ENCODE assay signal across 9 mouse cellular contexts in genomic region chr11:80503726-80504452, GRCm38 (mm10). TPM values are rescaled to one million over a fixed set of nuclear protein-coding genes. Genes with fewer than 3 reads are reported as not detected.
A peak's percentile ranks its signal among the peaks of the same experiment; 100 is the strongest.
DNase-seq lines count a peak whose midpoint lies in the region; ATAC-seq and TF ChIP-seq lines count a peak whose summit lies in the region.
"Had no signal": no experiment of that assay in that cellular context is flagged by ENCODE, and none has a peak within 500 bp of the region (broad histone marks: within the 10 kb centered on the region; RNA-seq: fewer than 3 reads in every experiment).

No protein-coding gene starts in this region.

- 10% methylated on average over 13 of the region's 13 CpGs for WGBS in forebrain, embryonic 16.5 days
- WGBS in liver, embryonic 11.5 days: 51% methylated on average over 13 of the region's 13 CpGs

- no peak for TF ChIP-seq CTCF in CH12.LX (conservative IDR thresholded peaks at IDR 0.05 in 1 of 2, IDR thresholded peaks at IDR 0.05 in 1 of 2; ENCODE audit: low read depth in 2 of 2, low read length in 2 of 2)

- H3K9me3 ChIP-seq in CH12.LX (replicated peaks; ENCODE audit: low read length): peaks cover 5% of the 10 kb centered on the region
- H3K9me3 ChIP-seq in forebrain, embryonic 16.5 days (ENCODE audit: control insufficient read depth, low read length): no peaks in the 10 kb centered on the region
- H3K9me3 ChIP-seq in liver, embryonic 11.5 days (ENCODE audit: control insufficient read depth, low read length): no peaks in the 10 kb centered on the region

- no peaks in the 10 kb centered on the region for H3K27me3 ChIP-seq in CH12.LX (replicated peaks)
- no peaks in the 10 kb centered on the region for H3K27me3 ChIP-seq in forebrain, embryonic 16.5 days (replicated peaks; ENCODE audit: control insufficient read depth, insufficient read depth, low read length)
- no peaks in the 10 kb centered on the region for H3K27me3 ChIP-seq in liver, embryonic 11.5 days (replicated peaks; ENCODE audit: control insufficient read depth, insufficient read depth, low read length)

- H3K4me1 ChIP-seq in CH12.LX (ENCODE audit: control insufficient read depth in 1 of 2, insufficient read depth in 2 of 2): peaks cover 55 to 85% of the 10 kb centered on the region in 2 experiments
- H3K4me1 ChIP-seq in forebrain, embryonic 16.5 days (replicated peaks; ENCODE audit: control insufficient read depth, insufficient read depth, low read length): peaks cover 47% of the 10 kb centered on the region
- H3K4me1 ChIP-seq in liver, embryonic 11.5 days (replicated peaks; ENCODE audit: control insufficient read depth, insufficient read depth, low read length): peaks cover 14% of the 10 kb centered on the region

- DNase-seq in CH12.LX (ENCODE audit: extremely low read depth): peak; percentile 61
- DNase-seq in brain, embryonic 18.5 days (ENCODE audit: low read depth, low spot score): peak; percentile 99
- peak; percentile 78 to 84 for DNase-seq in layer of hippocampus, postnatal 10 days (ENCODE audit: low spot score in 2 of 2)
- DNase-seq in natural killer cell, adult 2 months (ENCODE audit: low spot score in 2 of 2): peak; percentile 26 to 39
- DNase-seq in yolk sac, embryonic 10.5 days (ENCODE audit: low spot score): peak; percentile 19
- DNase-seq in liver, embryonic 11.5 days (ENCODE audit: low spot score): no peak
- no peak for DNase-seq in adrenal gland, adult 18-20 months (ENCODE audit: low spot score in 2 of 2)

- in situ Hi-C loops in CH12.LX (cut with MboI; ENCODE audit: low pct_ligation_motif_present, low pct_unique_long_range_greater_than_20kb, low sequenced_read_pairs): no loop called here

- peak; percentile 97 for ATAC-seq in forebrain, embryonic 16.5 days
- no peak for ATAC-seq in liver, embryonic 11.5 days (replicated peaks; ENCODE audit: low FRiP score)

- TF ChIP-seq RAD21 in CH12.LX (IDR thresholded peaks at IDR 0.05; ENCODE audit: low read depth, low read length): no peak

- 0 out of 2 replicates have a peak overlapping the region, but pooled peaks have one; percentile 14 for H3K4me2 ChIP-seq in CH12.LX (ENCODE audit: insufficient read depth, low read depth, poor library complexity, severe bottlenecking)
- peak overlapping the region; percentile 50 for H3K4me2 ChIP-seq in forebrain, embryonic 16.5 days (ENCODE audit: low read length)
- no peak overlapping the region for H3K4me2 ChIP-seq in liver, embryonic 11.5 days

- H3K4me3 ChIP-seq in CH12.LX (replicated peaks in 1 of 3; ENCODE audit: low read depth in 2 of 3, low read length in 2 of 3, poor library complexity in 1 of 3): peak overlapping the region in 1 of 3 experiments; percentile 3
- 0 out of 2 replicates have a peak overlapping the region, but pooled peaks have one; percentile 12 for H3K4me3 ChIP-seq in forebrain, embryonic 16.5 days (replicated peaks; ENCODE audit: low read length)
- H3K4me3 ChIP-seq in liver, embryonic 11.5 days (ENCODE audit: low read depth, low read length): no peak overlapping the region
- H3K4me3 ChIP-seq: megakaryocyte, embryonic 14.5 days had no signal

- TF ChIP-seq EP300 in CH12.LX (IDR thresholded peaks at IDR 0.05; ENCODE audit: low read length): no peak

- H3K27ac ChIP-seq in CH12.LX (ENCODE audit: insufficient read depth, low read depth): peak overlapping the region; percentile 85
- peak overlapping the region; percentile 100 for H3K27ac ChIP-seq in forebrain, embryonic 16.5 days (ENCODE audit: low read length)
- no peak overlapping the region for H3K27ac ChIP-seq in liver, embryonic 11.5 days (ENCODE audit: low read depth, low read length)

- TF ChIP-seq POLR2A in CH12.LX (IDR thresholded peaks at IDR 0.05; ENCODE audit: low read depth, low read length): no peak

- H3K9ac ChIP-seq in CH12.LX (ENCODE audit: insufficient read depth, low read depth): peak overlapping the region; percentile 3; the same call in 1 of the 2 replicates
- peak overlapping the region; percentile 65 for H3K9ac ChIP-seq in forebrain, embryonic 16.5 days (replicated peaks; ENCODE audit: low read depth, low read length)
- no peak overlapping the region for H3K9ac ChIP-seq in liver, embryonic 11.5 days (ENCODE audit: low read depth, low read length)

- no peaks in the 10 kb centered on the region for H3K79me2 ChIP-seq in CH12.LX (replicated peaks; ENCODE audit: control insufficient read depth, extremely low read depth, insufficient read depth, poor library complexity, severe bottlenecking)

- H3K36me3 ChIP-seq in CH12.LX (replicated peaks in 1 of 2; ENCODE audit: control insufficient read depth in 1 of 2, insufficient read depth in 1 of 2, low read length in 1 of 2): no peaks in the 10 kb centered on the region
- H3K36me3 ChIP-seq in forebrain, embryonic 16.5 days (ENCODE audit: control insufficient read depth, insufficient read depth): no peaks in the 10 kb centered on the region
- no peaks in the 10 kb centered on the region for H3K36me3 ChIP-seq in liver, embryonic 11.5 days (ENCODE audit: control insufficient read depth, insufficient read depth, low read length)

- dilution Hi-C loops in CH12.LX (cut with MboI; ENCODE audit: extremely low pct_ligation_motif_present, extremely low pct_unique_long_range_greater_than_20kb, low sequenced_read_pairs): no loop called here

TF ChIP-seq in CH12.LX, 34 proteins besides CTCF, POLR2A, EP300 and RAD21:
- TF ChIP-seq ETS1 (conservative IDR thresholded peaks at IDR 0.05; ENCODE audit: low read depth, low read length) (peak; percentile 2), TCF12 (IDR thresholded peaks at IDR 0.05; ENCODE audit: low read depth, low read length) (peak; percentile 64), MAZ (IDR thresholded peaks at IDR 0.05; ENCODE audit: low read depth, low read length) (no peak)

RNA-seq across cellular contexts. Expression of gene Cdk5r1, which starts 27.1 kb away (rescaled TPM):
- 12.7 and 23.3 TPM in 2 replicates for total RNA-seq in CH12.LX (2012; rRNA removed)
- total RNA-seq in CH12.LX (2014; rRNA removed): 2.6 and 2.8 TPM in 2 replicates
- 2.7 and 3.5 TPM in 2 replicates for polyA plus RNA-seq in CH12.LX (2012; ENCODE audit: insufficient read length, low read depth)
- polyA plus RNA-seq in forebrain, embryonic 16.5 days (2015; fragmentation: Nextera tagmentation; extraction: Ambion mirVana): 109 and 113 TPM in 2 replicates
- total RNA-seq in layer of hippocampus, postnatal 10 days (2021): 100 to 1,000 TPM; 277 to 285 TPM
- polyA plus RNA-seq in liver, embryonic 11.5 days (2014; fragmentation: Nextera tagmentation; extraction: Ambion mirVana): 0.68 and 0.77 TPM in 2 replicates
- total RNA-seq in adrenal gland, adult 18-20 months (2021): 1 to 10 TPM; 1.5 to 2.0 TPM

Comparison
In these comparisons a context has a peak if more than half of its experiments do, and no peak if none do; other contexts are left out.
1. DNase-seq: peak in CH12.LX (single experiment), brain, embryonic 18.5 days (single experiment), layer of hippocampus, postnatal 10 days (2 of 2), natural killer cell, adult 2 months (2 of 2) and yolk sac, embryonic 10.5 days (single experiment); none in liver, embryonic 11.5 days (single experiment) and adrenal gland, adult 18-20 months (0 of 2).
2. RNA of gene Cdk5r1, which starts 27.1 kb away (total RNA-seq): 277 to 285 TPM in layer of hippocampus, postnatal 10 days; 2.6 to 23.3 TPM in CH12.LX and 1.5 to 2.0 TPM in adrenal gland, adult 18-20 months; every median in the first group is over 10 times any median in the second.